Mouse (Mus musculus): Measurements from ENCODE around the gene Senp6.
"Not testable (repeated sequence)": the region's sequence is repeated elsewhere in the genome, so short reads cannot be mapped to it uniquely, and the experiment has no call there.

GRCm38 (mm10) chr9:80025347-80025746, 41.4 kb upstream of the Senp6 start:
- not testable (repeated sequence) for TF ChIP-seq CTCF (IDR thresholded peaks at IDR 0.05; ENCODE audit: low read depth, low read length); POLR2A (IDR thresholded peaks at IDR 0.05; ENCODE audit: insufficient read depth, low read length)
